Mouse (Mus musculus): Measurements from ENCODE around the gene Krt2. TPM values are rescaled to one million over a fixed set of nuclear protein-coding genes. Genes with fewer than 3 reads are reported as not detected.

Gene Krt2
- polyA plus RNA-seq, 1 experiment, result not detected

DNA sequence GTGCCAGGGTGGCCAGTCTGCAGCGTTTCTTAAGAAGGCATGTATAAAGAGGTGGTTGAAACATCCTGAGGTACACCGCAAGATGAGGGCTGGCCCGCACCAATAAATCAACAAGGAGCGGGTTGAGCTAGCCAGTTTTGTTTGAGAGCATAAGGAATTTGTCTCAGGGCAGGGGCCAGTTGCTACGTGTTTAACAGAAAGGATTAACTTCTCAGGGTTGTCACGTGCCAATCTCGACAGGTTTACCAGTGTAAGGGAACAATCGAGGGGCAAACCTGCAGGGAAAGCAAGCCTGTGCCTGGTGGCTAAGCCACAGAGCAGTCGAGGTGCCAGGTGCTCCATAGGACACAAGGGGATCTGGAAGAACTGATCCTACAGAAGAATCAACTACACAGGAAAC, 25.2 kb upstream of the Krt2 start:
- Histone ChIP-seq H3K36me3 (ENCODE audit: control insufficient read depth, insufficient read depth) (no peaks in the 10 kb centered on the region), H3ac (ENCODE audit: control insufficient read depth, insufficient read length) (no peak overlapping the region), H3K4me3 (no peak overlapping the region), H3K79me2 (ENCODE audit: control insufficient read depth, insufficient read depth) (no peaks in the 10 kb centered on the region), H3K27me3 (ENCODE audit: control insufficient read depth, insufficient read depth, insufficient read length) (peaks cover 82% of the 10 kb centered on the region), H3K4me2 (ENCODE audit: low read depth) (no peak overlapping the region)
- no peak for TF ChIP-seq MYOD1 (IDR thresholded peaks at IDR 0.05; ENCODE audit: control insufficient read depth in 1 of 3, insufficient read length in 2 of 3, low read depth in 2 of 3)
- no peak for TF ChIP-seq USF1 (IDR thresholded peaks at IDR 0.05; ENCODE audit: low read depth)
- no peak for TF ChIP-seq MAX (IDR thresholded peaks at IDR 0.05; ENCODE audit: low read depth)
- TF ChIP-seq POLR2A (IDR thresholded peaks at IDR 0.05; ENCODE audit: insufficient read length, low read depth), result no peak
- TF ChIP-seq MYOG (IDR thresholded peaks at IDR 0.05; ENCODE audit: control insufficient read depth in 1 of 3, insufficient read depth in 1 of 3, insufficient read length in 2 of 3, low read depth in 2 of 3), result no peak
- no peak for TF ChIP-seq CEBPB (IDR thresholded peaks at IDR 0.05; ENCODE audit: insufficient read depth, poor library complexity, severe bottlenecking)
- no peak for TF ChIP-seq TCF3 (IDR thresholded peaks at IDR 0.05; ENCODE audit: insufficient read length, low read depth)
- no peak for TF ChIP-seq SRF (IDR thresholded peaks at IDR 0.05; ENCODE audit: control insufficient read depth, insufficient read length, low read depth)
- no peak for TF ChIP-seq POLR2AphosphoS2 (IDR thresholded peaks at IDR 0.05; ENCODE audit: insufficient read length, low read depth)
- TF ChIP-seq TCF12 (IDR thresholded peaks at IDR 0.05; ENCODE audit: insufficient read depth, poor library complexity, severe bottlenecking), result no peak
- no peak for TF ChIP-seq E2F4 (IDR thresholded peaks at IDR 0.05; ENCODE audit: insufficient read depth)

DNA sequence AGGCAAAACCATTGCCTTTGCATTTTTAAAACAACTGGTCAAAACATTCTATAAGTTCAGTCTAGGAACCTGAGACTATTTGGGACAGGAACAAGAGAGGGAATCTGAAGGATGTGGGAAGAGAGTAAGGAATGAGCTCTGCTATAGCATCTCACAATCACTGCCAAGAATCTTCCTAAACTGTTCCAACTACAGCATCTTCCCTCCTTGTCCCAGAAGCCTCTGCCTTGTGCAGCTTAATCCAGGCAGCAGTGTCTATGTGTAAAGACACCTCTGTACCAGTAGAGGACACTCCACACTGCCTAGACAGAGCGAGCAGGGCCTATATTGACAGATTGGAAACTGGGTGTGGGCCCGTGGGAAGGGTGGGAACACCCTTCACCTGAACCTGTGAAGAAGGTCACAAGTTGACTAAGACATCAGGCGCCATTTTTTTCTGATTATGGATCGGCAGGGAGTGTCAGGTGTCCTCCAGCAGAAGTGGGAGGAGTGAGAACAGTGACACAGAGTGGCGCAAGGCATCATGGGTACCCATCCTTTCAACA, 16.9 kb upstream of the Krt2 start:
- TF ChIP-seq USF1 (IDR thresholded peaks at IDR 0.05; ENCODE audit: low read depth), result no peak
- no peak for TF ChIP-seq POLR2A (IDR thresholded peaks at IDR 0.05; ENCODE audit: insufficient read length, low read depth)
- TF ChIP-seq E2F4 (IDR thresholded peaks at IDR 0.05; ENCODE audit: insufficient read depth), result no peak
- no peak for TF ChIP-seq TCF12 (IDR thresholded peaks at IDR 0.05; ENCODE audit: insufficient read depth, poor library complexity, severe bottlenecking)
- TF ChIP-seq TCF3 (IDR thresholded peaks at IDR 0.05; ENCODE audit: insufficient read length, low read depth), result no peak
- no peak for TF ChIP-seq POLR2AphosphoS2 (IDR thresholded peaks at IDR 0.05; ENCODE audit: insufficient read length, low read depth)
- no peak for TF ChIP-seq MAX (IDR thresholded peaks at IDR 0.05; ENCODE audit: low read depth)
- TF ChIP-seq REST (IDR thresholded peaks at IDR 0.05; ENCODE audit: insufficient read depth, insufficient read length), result no peak
- TF ChIP-seq CEBPB (IDR thresholded peaks at IDR 0.05; ENCODE audit: insufficient read depth, poor library complexity, severe bottlenecking), result no peak
- no peak for TF ChIP-seq MYOD1 (IDR thresholded peaks at IDR 0.05; ENCODE audit: control insufficient read depth in 1 of 3, insufficient read length in 2 of 3, low read depth in 2 of 3)
- TF ChIP-seq SRF (IDR thresholded peaks at IDR 0.05; ENCODE audit: control insufficient read depth, insufficient read length, low read depth), result no peak
- no peak for TF ChIP-seq MYOG (IDR thresholded peaks at IDR 0.05; ENCODE audit: control insufficient read depth in 1 of 3, insufficient read depth in 1 of 3, insufficient read length in 2 of 3, low read depth in 2 of 3)
- no peaks in the 10 kb centered on the region for H3K79me2 ChIP-seq (ENCODE audit: control insufficient read depth, insufficient read depth)
- no peak overlapping the region for H3ac ChIP-seq (ENCODE audit: control insufficient read depth, insufficient read length)
- H3K4me2 ChIP-seq (ENCODE audit: low read depth), result no peak overlapping the region
- H3K4me3 ChIP-seq, result no peak overlapping the region
- H3K36me3 ChIP-seq (ENCODE audit: control insufficient read depth, insufficient read depth), result no peaks in the 10 kb centered on the region
- peaks cover 74% of the 10 kb centered on the region for H3K27me3 ChIP-seq (ENCODE audit: control insufficient read depth, insufficient read depth, insufficient read length)

DNA sequence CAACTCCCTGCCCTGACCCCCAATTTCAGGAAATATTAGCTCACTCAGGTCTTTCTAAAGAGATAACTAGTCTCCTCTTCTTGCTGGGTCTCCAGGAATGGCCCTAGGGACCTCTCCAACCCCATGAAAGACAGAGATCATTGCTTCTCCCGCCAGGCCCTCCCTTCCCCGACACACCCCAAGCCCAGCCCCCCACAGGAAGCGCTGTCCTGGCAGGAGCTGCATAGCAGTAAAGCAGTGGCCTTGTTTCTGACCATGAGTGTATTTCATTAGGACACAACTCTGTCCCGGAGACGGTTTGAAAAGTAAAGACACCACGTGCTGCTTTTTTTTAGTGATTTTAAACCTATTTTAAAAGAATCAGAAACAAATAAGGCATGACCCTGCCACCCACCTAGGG, 15.2 kb upstream of the Krt2 start:
- Histone ChIP-seq H3K36me3 (ENCODE audit: control insufficient read depth, insufficient read depth) (no peaks in the 10 kb centered on the region), H3ac (ENCODE audit: control insufficient read depth, insufficient read length) (no peak overlapping the region), H3K27me3 (ENCODE audit: control insufficient read depth, insufficient read depth, insufficient read length) (peaks cover 58% of the 10 kb centered on the region), H3K4me3 (no peak overlapping the region), H3K4me2 (ENCODE audit: low read depth) (no peak overlapping the region), H3K79me2 (ENCODE audit: control insufficient read depth, insufficient read depth) (no peaks in the 10 kb centered on the region)
- TF ChIP-seq MYOD1 (IDR thresholded peaks at IDR 0.05; ENCODE audit: control insufficient read depth in 1 of 3, insufficient read length in 2 of 3, low read depth in 2 of 3), result no peak
- no peak for TF ChIP-seq CEBPB (IDR thresholded peaks at IDR 0.05; ENCODE audit: insufficient read depth, poor library complexity, severe bottlenecking)
- no peak for TF ChIP-seq SRF (IDR thresholded peaks at IDR 0.05; ENCODE audit: control insufficient read depth, insufficient read length, low read depth)
- TF ChIP-seq TCF12 (IDR thresholded peaks at IDR 0.05; ENCODE audit: insufficient read depth, poor library complexity, severe bottlenecking), result no peak
- no peak for TF ChIP-seq POLR2AphosphoS2 (IDR thresholded peaks at IDR 0.05; ENCODE audit: insufficient read length, low read depth)

DNA sequence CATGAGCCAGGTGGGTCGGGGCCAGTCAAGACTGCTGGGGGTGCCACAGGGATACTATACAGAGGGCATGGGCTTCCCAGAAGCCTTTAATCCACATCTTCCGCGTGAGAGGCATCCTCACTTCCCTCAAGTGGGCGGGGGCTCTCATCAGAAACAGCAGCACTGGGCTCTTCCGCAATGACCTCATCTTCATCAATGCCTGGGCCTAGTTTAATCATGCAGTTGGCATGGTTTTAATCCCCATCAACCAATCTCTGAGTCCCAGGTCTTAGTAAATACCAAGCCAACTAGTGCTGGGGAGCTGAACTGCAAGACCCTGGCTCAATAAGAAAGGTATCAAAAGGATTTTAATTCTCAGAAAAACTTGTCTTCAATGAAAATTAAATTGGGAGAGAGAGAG, 11.5 kb upstream of the Krt2 start:
- H3K79me2 ChIP-seq (ENCODE audit: control insufficient read depth, insufficient read depth), result no peaks in the 10 kb centered on the region

DNA sequence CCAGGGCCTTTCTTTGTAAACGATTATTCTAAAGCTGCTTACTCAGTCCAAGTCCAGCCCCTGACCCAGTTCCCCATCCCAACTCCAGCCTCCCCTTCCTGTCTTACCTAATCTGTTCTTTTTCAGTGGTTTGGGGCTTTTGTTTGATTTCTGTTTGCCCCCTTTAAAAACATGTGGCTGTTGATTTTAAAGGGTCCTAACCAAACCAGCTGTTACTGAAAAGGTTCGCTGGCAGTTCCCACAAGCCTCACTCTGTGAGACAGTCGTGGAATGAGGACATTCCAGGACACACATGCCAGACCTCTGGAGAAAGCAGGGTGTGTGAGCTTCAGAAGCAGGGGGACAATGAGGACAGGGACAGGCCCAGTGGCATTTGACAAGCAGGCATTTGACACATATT, 3.8 kb upstream of the Krt2 start:
- H3K4me2 ChIP-seq (ENCODE audit: low read depth), result no peak overlapping the region
- no peaks in the 10 kb centered on the region for H3K36me3 ChIP-seq (ENCODE audit: control insufficient read depth, insufficient read depth)

More for the DNA sequence above, 11.5 kb upstream of the Krt2 start:
- Histone ChIP-seq H3K36me3 (ENCODE audit: control insufficient read depth, insufficient read depth) (no peaks in the 10 kb centered on the region), H3K4me3 (no peak overlapping the region), H3K4me2 (ENCODE audit: low read depth) (no peak overlapping the region), H3ac (ENCODE audit: control insufficient read depth, insufficient read length) (no peak overlapping the region), H3K27me3 (ENCODE audit: control insufficient read depth, insufficient read depth, insufficient read length) (peaks cover 52% of the 10 kb centered on the region)
- TF ChIP-seq E2F4 (IDR thresholded peaks at IDR 0.05; ENCODE audit: insufficient read depth), result no peak
- no peak for TF ChIP-seq MAX (IDR thresholded peaks at IDR 0.05; ENCODE audit: low read depth)
- TF ChIP-seq TCF12 (IDR thresholded peaks at IDR 0.05; ENCODE audit: insufficient read depth, poor library complexity, severe bottlenecking), result no peak
- no peak for TF ChIP-seq TCF3 (IDR thresholded peaks at IDR 0.05; ENCODE audit: insufficient read length, low read depth)
- no peak for TF ChIP-seq CEBPB (IDR thresholded peaks at IDR 0.05; ENCODE audit: insufficient read depth, poor library complexity, severe bottlenecking)

More for the DNA sequence above, 3.8 kb upstream of the Krt2 start:
- no peaks in the 10 kb centered on the region for H3K79me2 ChIP-seq (ENCODE audit: control insufficient read depth, insufficient read depth)
- no peak overlapping the region for H3ac ChIP-seq (ENCODE audit: control insufficient read depth, insufficient read length)
- TF ChIP-seq SRF (IDR thresholded peaks at IDR 0.05; ENCODE audit: control insufficient read depth, insufficient read length, low read depth), result no peak
- TF ChIP-seq MAX (IDR thresholded peaks at IDR 0.05; ENCODE audit: low read depth), result no peak
- TF ChIP-seq USF1 (IDR thresholded peaks at IDR 0.05; ENCODE audit: low read depth), result no peak
- no peak for TF ChIP-seq E2F4 (IDR thresholded peaks at IDR 0.05; ENCODE audit: insufficient read depth)
- TF ChIP-seq MYOD1 (IDR thresholded peaks at IDR 0.05; ENCODE audit: control insufficient read depth in 1 of 3, insufficient read length in 2 of 3, low read depth in 2 of 3), result no peak
- no peak for TF ChIP-seq CEBPB (IDR thresholded peaks at IDR 0.05; ENCODE audit: insufficient read depth, poor library complexity, severe bottlenecking)
- TF ChIP-seq MYOG (IDR thresholded peaks at IDR 0.05; ENCODE audit: control insufficient read depth in 1 of 3, insufficient read depth in 1 of 3, insufficient read length in 2 of 3, low read depth in 2 of 3), result no peak
- no peak for TF ChIP-seq TCF3 (IDR thresholded peaks at IDR 0.05; ENCODE audit: insufficient read length, low read depth)
- no peak for TF ChIP-seq POLR2A (IDR thresholded peaks at IDR 0.05; ENCODE audit: insufficient read length, low read depth)
- TF ChIP-seq REST (IDR thresholded peaks at IDR 0.05; ENCODE audit: insufficient read depth, insufficient read length), result no peak
- TF ChIP-seq POLR2AphosphoS2 (IDR thresholded peaks at IDR 0.05; ENCODE audit: insufficient read length, low read depth), result no peak
- H3K27me3 ChIP-seq (ENCODE audit: control insufficient read depth, insufficient read depth, insufficient read length), result peaks cover 67% of the 10 kb centered on the region
- H3K4me3 ChIP-seq, result no peak overlapping the region

Measured in myocyte (in vitro differentiated cells).